Mouse (Mus musculus) layer of hippocampus, adult 11-12 months (tissue): Measurements from ENCODE around the gene Tenm3.

Experiments
- DNase-seq: peaks from one replicate; pipeline ENCODE4 v3.0.0; 2022; ENCODE audit warnings: low spot score

Tenm3 gene

GRCm38 (mm10) chr8:48843931-48844285, at the start of gene Tenm3:
Gene Tenm3 (minus strand): TSS chr8:48843951.
- no peak for DNase-seq

GRCm38 (mm10) chr8:48890216-48890765, 46.5 kb upstream of the Tenm3 start:
- no peak for DNase-seq

GRCm38 (mm10) chr8:48884270-48884669, 40.5 kb upstream of the Tenm3 start:
- no peak for DNase-seq

- DNase-seq = peak; percentile 56
Observed at GRCm38 (mm10) chr8:48880585-48880984, 36.8 kb upstream of the Tenm3 start.

GRCm38 (mm10) chr8:48865972-48866371, 22.2 kb upstream of the Tenm3 start:
- DNase-seq = no peak

- no peak for DNase-seq
Observed at GRCm38 (mm10) chr8:48865485-48865884, 21.7 kb upstream of the Tenm3 start.

- DNase-seq = no peak
Observed at GRCm38 (mm10) chr8:48850223-48851010, 6.7 kb upstream of the Tenm3 start.

- DNase-seq = no peak
Observed at GRCm38 (mm10) chr8:48849091-48849616, 5.4 kb upstream of the Tenm3 start.

- no peak for DNase-seq
Observed at GRCm38 (mm10) chr8:48844961-48845360, 1.2 kb upstream of the Tenm3 start.

- no peak for DNase-seq
Observed at GRCm38 (mm10) chr8:48844370-48844905, 687 bp upstream of the Tenm3 start.

GRCm38 (mm10) chr8:48842991-48843930, 490 bp downstream of the Tenm3 start:
- peak; percentile 39 for DNase-seq

- DNase-seq = no peak
Observed at GRCm38 (mm10) chr8:48842516-48842990, 1.2 kb downstream of the Tenm3 start.

GRCm38 (mm10) chr8:48842035-48842434, 1.7 kb downstream of the Tenm3 start:
- no peak for DNase-seq

GRCm38 (mm10) chr8:48835745-48836144, 8.0 kb downstream of the Tenm3 start:
- DNase-seq = no peak

GRCm38 (mm10) chr8:48827454-48827853, 16.3 kb downstream of the Tenm3 start:
- DNase-seq = no peak

- no peak for DNase-seq
Observed at GRCm38 (mm10) chr8:48825666-48826065, 18.1 kb downstream of the Tenm3 start.

GRCm38 (mm10) chr8:48822291-48822690, 21.5 kb downstream of the Tenm3 start:
- no peak for DNase-seq

- no peak for DNase-seq
Observed at GRCm38 (mm10) chr8:48819962-48820361, 23.8 kb downstream of the Tenm3 start.

GRCm38 (mm10) chr8:48819348-48819747, 24.4 kb downstream of the Tenm3 start:
- no peak for DNase-seq

- no peak for DNase-seq
Observed at GRCm38 (mm10) chr8:48816941-48817340, 26.8 kb downstream of the Tenm3 start.

- no peak for DNase-seq
Observed at GRCm38 (mm10) chr8:48812196-48812741, 31.5 kb downstream of the Tenm3 start.

GRCm38 (mm10) chr8:48810615-48811014, 33.1 kb downstream of the Tenm3 start:
- no peak for DNase-seq
